Mouse (Mus musculus) heart, adult 2 months (tissue): ENCODE measurements around the gene Rtel1. TPM values are rescaled to one million over a fixed set of nuclear protein-coding genes. Genes with fewer than 3 reads are reported as not detected.
A peak's percentile ranks its signal among the peaks of the same experiment; 100 is the strongest.

Experiments used
- DNase-seq, 2 experiments: peaks; one replicate each; pipeline ENCODE4 v3.0.0; 2021
- H3K27ac ChIP-seq: fragments of 200-600 bp; 2 replicates; pipeline ENCODE4 v1.8.1; 2022
- H3K27me3 ChIP-seq: fragments of 200-500 bp; 2 replicates; pipeline ENCODE4 v1.6.1; 2012; ENCODE audit warnings: mild to moderate bottlenecking, low read length, inconsistent platforms, mixed read lengths; ENCODE audit not compliant: control insufficient read depth, insufficient read depth
- H3K36me3 ChIP-seq: fragments of 200-500 bp; 2 replicates; pipeline ENCODE4 v1.6.1; 2012; ENCODE audit warnings: low read length, inconsistent platforms; ENCODE audit not compliant: control insufficient read depth, insufficient read depth
- H3K4me1 ChIP-seq: fragments of 200-500 bp; 2 replicates; pipeline ENCODE4 v1.6.1; 2011; ENCODE audit warnings: low read length; ENCODE audit not compliant: control insufficient read depth, insufficient read depth
- H3K4me3 ChIP-seq: fragments of 200-600 bp; 2 replicates; pipeline ENCODE4 v1.8.1; 2022
- H3K79me2 ChIP-seq: fragments of 200-500 bp; replicated peaks from 2 replicates; pipeline ENCODE4 v1.6.1; 2012; ENCODE audit warnings: mild to moderate bottlenecking, inconsistent platforms, low read length, moderate library complexity, mixed read lengths; ENCODE audit not compliant: control insufficient read depth, insufficient read depth
- H3K9ac ChIP-seq: fragments of 200-500 bp; 2 replicates; pipeline ENCODE4 v1.6.1; 2012; ENCODE audit warnings: low read depth, mild to moderate bottlenecking, control low read depth, inconsistent platforms, low read length, mixed read lengths
- CTCF ChIP-seq: fragments of 200-600 bp; IDR thresholded peaks from 2 replicates; pipeline ENCODE4 v1.8.1; 2022; ENCODE audit warnings: antibody characterized with exemption, mild to moderate bottlenecking, moderate library complexity
- EP300 ChIP-seq: fragments of 200-500 bp; IDR thresholded peaks from 2 replicates; pipeline ENCODE4 v1.6.1; 2011; ENCODE audit warnings: low read depth, low read length, control low read depth; ENCODE audit not compliant: insufficient read depth
- POLR2A ChIP-seq: fragments of 200-500 bp; IDR thresholded peaks from 2 replicates; pipeline ENCODE4 v1.6.1; 2011; ENCODE audit warnings: mild to moderate bottlenecking, low read depth, low read length, control low read depth; ENCODE audit not compliant: insufficient read depth
- WGBS: fragments of 180-500 bp; shearing (Covaris S2); methylation state at CpG from one replicate; pipeline ENCODE4 v1.1.7; 2018; 5-methylcytosine and 5-hydroxymethylcytosine counted together
- intact Hi-C: fragments of 180-260 bp; cut with DNase I; formaldehyde crosslinking; loops from one replicate; pipeline ENCODE4 v1.15.1; 2025
- polyA plus RNA-seq: library from polyadenylated mRNA; depleted of rRNA; stranded (reverse); fragments of >200 nt; gene quantifications from 2 replicates; pipeline ENCODE4 v1.2.3, GENCODE M21; 2012
- total RNA-seq, 2 experiments: library from RNA; stranded (reverse); gene quantifications; 2 replicates each; pipeline ENCODE4 v1.2.3; 2021

The Rtel1 gene
- total and polyA plus RNA-seq, 3 experiments, result 8.3 to 21.9 (median 10.6) TPM

DNA sequence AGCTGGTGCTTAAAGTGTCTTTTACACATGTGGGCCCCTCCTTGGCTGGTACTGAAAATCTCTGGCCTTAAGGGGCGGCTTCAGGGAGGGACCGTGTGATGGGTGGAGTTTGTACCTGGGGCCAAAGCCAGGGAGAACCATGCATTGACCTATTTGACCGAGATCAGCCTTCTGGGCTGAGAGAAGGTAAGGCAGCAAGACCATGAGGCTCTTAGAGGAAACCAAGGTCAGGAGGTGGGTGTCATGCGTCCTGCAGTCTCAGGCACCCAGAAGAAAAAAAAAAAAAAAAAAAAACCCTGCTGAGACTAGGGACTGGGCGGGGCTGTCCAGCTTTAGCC is 6.6 kb upstream of the Rtel1 start:
- H3K27me3 ChIP-seq, result no peaks in the 10 kb centered on the region; the same call in 1 of the 2 replicates
- no peak overlapping the region for H3K9ac ChIP-seq
- 21% methylated on average over 5 of the region's 5 CpGs for WGBS
- DNase-seq, result no peak
- H3K4me1 ChIP-seq, result no peaks in the 10 kb centered on the region
- TF ChIP-seq CTCF (no peak), POLR2A (no peak), EP300 (no peak)
- intact Hi-C loops, result no loop called here
- no peak overlapping the region for H3K4me3 ChIP-seq
- no peaks in the 10 kb centered on the region for H3K36me3 ChIP-seq
- no peak overlapping the region for H3K27ac ChIP-seq
- H3K79me2 ChIP-seq, result no peaks in the 10 kb centered on the region

DNA sequence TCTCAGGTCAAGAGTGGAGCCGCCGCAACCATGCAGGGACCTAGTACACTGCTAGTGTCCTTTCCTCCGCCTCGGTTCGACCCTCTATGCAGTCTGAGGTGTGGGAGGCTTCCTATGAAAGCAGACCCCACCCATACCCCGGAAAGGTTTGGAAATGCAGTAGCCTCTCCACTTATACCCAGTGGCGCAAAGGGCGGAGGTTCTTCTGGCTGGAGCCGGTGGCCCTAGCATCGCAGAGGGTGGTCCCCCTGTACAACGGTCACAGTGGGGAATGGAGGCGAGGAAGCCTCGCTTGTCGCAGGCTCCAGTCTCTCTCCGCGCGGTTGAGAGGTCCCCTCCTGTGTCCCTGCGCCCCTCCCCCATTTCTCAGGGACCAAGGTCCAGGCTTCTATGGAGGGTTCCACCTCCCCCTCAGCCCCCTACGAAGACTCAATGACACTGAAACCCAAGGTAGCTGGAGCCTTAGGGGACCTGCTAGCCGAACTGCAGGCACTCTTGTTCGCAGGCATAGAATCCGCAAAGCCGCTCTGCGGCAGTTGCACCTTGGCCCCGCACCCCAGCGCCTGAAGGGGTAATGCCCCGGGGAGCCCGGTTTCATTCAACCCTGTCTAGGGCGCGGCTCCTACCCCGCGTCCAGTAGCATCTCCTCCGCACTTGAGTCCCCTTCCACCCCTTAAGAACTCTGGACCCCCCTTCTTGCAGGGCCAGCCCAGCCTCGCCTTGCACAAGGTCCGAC is 6.0 kb upstream of the Rtel1 start:
- Histone ChIP-seq H3K27me3 (no peaks in the 10 kb centered on the region; the same call in 1 of the 2 replicates), H3K4me1 (no peaks in the 10 kb centered on the region), H3K9ac (no peak overlapping the region), H3K36me3 (no peaks in the 10 kb centered on the region), H3K4me3 (peak overlapping the region; percentile 23; the same call in 1 of the 2 replicates), H3K27ac (no peak overlapping the region), H3K79me2 (no peaks in the 10 kb centered on the region)
- intact Hi-C loops, result no loop called here
- no peak for TF ChIP-seq EP300
- no peak for TF ChIP-seq CTCF
- no peak for TF ChIP-seq POLR2A
- DNase-seq, result no peak
- 4% methylated on average over 35 of the region's 35 CpGs for WGBS

DNA sequence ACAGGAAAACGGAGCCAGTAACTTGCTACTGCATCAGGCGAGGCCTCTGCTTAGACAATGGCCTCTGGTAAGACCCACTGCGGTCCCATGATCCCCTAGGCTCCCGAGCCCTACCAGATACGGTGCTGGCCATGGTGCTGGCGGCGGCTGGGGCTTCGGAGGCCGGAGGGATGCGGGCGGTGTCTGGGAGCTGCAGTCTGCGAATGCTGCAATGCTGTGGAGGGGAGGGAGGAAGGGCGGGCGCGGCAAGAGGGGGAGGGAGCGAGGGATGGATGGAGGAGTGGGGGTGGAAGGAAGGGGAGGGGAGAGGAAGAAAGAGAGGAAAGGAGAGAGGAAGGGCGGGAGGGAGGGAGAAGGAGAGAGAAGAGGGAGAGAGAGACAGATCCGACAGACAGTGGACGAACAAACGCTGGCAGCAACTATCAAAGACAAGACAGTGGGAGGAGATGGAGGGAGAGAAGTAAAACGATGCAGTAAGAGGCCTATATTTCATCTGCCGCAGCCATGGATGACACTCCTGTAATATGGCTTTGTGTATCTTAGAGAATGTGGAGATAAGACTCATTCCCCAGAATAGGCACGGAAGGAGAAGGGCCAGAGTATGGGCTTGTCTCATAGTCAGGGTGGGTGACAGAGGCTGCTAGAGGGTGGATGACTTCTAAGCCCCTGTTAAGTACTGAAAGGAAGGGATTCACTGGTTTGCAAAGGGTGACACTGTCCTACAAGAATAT is 5.3 kb upstream of the Rtel1 start, which contains the start of gene Stmn3:
TSS of gene Stmn3 (minus strand) at position 421 of the 731 bp plus-strand sequence.
- intact Hi-C loops, result no loop called here
- WGBS, result 7% methylated on average over 22 of the region's 23 CpGs
- H3K9ac ChIP-seq, result no peak within 1 kb of the TSS
- no peaks in the 10 kb centered on the region; the same call in 1 of the 2 replicates for H3K27me3 ChIP-seq
- H3K4me1 ChIP-seq, result no peaks in the 10 kb centered on the region
- peak within 1 kb of the TSS; percentile 23; the same call in 1 of the 2 replicates for H3K4me3 ChIP-seq
- H3K27ac ChIP-seq, result no peak within 1 kb of the TSS
- H3K36me3 ChIP-seq, result no peaks in the 10 kb centered on the region
- DNase-seq, result peak; percentile 18 to 56
- TF ChIP-seq CTCF, result no peak
- TF ChIP-seq POLR2A, result no peak
- TF ChIP-seq EP300, result no peak
- H3K79me2 ChIP-seq, result no peaks in the 10 kb centered on the region

DNA sequence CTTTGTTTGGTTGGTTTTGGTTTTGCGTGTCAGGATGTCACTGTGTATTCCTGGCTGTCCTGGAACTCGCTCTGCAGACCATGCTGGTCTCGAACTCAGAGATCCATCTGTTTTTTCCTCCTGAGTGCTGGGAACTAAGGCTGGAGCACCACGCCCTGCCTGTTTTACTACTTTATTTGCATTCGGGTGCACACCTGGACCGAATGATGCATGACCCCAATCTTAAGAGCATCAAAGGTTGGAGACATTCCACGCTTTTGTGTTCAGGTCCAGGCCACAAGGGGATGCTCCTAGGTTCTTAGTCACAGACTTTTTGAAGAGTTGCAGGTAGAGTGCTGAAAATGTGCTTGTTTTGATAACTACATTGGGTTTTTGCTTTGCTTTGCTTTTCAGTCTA is 562 bp downstream of the Rtel1 start:
- TF ChIP-seq POLR2A, result no peak
- TF ChIP-seq EP300, result no peak
- TF ChIP-seq CTCF, result no peak
- H3K27ac ChIP-seq, result peak overlapping the region; percentile 73
- peak overlapping the region; percentile 64 for H3K4me3 ChIP-seq
- H3K9ac ChIP-seq, result peak overlapping the region; percentile 17
- H3K36me3 ChIP-seq, result no peaks in the 10 kb centered on the region
- peaks cover 2% of the 10 kb centered on the region; the same call in 1 of the 2 replicates for H3K4me1 ChIP-seq
- WGBS, result 12% methylated on average over 7 of the region's 7 CpGs
- intact Hi-C loops, result no loop called here
- no peak for DNase-seq
- no peaks in the 10 kb centered on the region for H3K27me3 ChIP-seq
- H3K79me2 ChIP-seq, result no peaks in the 10 kb centered on the region

DNA sequence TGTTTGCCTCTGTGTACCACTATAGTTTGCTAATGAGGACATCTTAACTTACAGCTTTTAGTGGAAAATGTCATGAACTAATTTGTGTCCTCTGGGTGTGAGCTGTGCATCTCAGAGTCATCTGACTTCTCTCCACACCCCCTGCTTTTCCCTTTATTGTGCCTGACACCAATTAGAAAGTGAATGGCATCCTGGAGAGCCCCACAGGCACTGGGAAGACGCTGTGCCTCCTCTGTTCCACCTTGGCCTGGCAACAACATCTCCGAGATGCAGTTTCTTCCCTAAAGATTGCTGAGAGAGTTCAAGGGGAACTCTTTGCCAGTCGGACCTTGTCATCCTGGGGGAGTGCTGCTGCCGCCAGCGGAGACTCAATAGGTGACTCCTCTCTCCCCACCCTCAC is 2.6 kb downstream of the Rtel1 start:
- H3K4me3 ChIP-seq, result no peak overlapping the region
- no peak overlapping the region for H3K27ac ChIP-seq
- no peak overlapping the region for H3K9ac ChIP-seq
- peaks cover 2% of the 10 kb centered on the region; the same call in 1 of the 2 replicates for H3K4me1 ChIP-seq
- WGBS, result 84% methylated on average over 5 of the region's 5 CpGs
- no peaks in the 10 kb centered on the region for H3K79me2 ChIP-seq
- DNase-seq, result no peak
- intact Hi-C loops, result no loop called here
- H3K36me3 ChIP-seq, result no peaks in the 10 kb centered on the region
- no peaks in the 10 kb centered on the region for H3K27me3 ChIP-seq
- TF ChIP-seq EP300, result no peak
- TF ChIP-seq POLR2A, result no peak
- no peak for TF ChIP-seq CTCF

DNA sequence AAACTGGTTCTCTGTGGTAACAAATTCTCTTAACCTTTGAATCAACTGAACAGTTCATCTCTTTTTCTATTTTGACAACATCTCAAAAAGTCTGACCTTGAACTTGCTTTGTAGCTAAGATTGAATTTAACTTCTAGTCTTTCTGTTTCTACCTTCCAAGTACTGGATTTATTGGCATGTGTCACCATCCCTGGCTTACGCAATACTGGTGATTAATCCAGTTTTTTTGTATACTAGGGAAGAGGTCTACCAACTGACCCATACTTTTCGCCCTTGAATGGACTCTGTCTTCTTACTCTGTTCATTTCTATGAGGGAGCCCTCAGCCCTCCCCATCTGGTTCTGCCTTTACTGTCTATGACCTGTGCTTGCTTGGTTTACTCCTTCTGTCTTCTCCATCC is 6.6 kb downstream of the Rtel1 start:
- no peak overlapping the region for H3K4me3 ChIP-seq
- DNase-seq, result no peak
- no peak overlapping the region for H3K9ac ChIP-seq
- no peaks in the 10 kb centered on the region; the same call in 1 of the 2 replicates for H3K36me3 ChIP-seq
- no peaks in the 10 kb centered on the region for H3K27me3 ChIP-seq
- H3K27ac ChIP-seq, result no peak overlapping the region
- H3K4me1 ChIP-seq, result no peaks in the 10 kb centered on the region
- 97% methylated on average over 2 of the region's 2 CpGs for WGBS
- intact Hi-C loops, result no loop called here
- TF ChIP-seq CTCF (no peak), EP300 (no peak), POLR2A (no peak)
- no peaks in the 10 kb centered on the region for H3K79me2 ChIP-seq
